Mouse (Mus musculus): ENCODE measurements at regions not wholly inside any gene's neighbourhood (a gene's known extent, or its start where the extent isn't known, plus 50 kb on each side); places are given as distances from the start of the nearest gene placed in this dataset.

DNA sequence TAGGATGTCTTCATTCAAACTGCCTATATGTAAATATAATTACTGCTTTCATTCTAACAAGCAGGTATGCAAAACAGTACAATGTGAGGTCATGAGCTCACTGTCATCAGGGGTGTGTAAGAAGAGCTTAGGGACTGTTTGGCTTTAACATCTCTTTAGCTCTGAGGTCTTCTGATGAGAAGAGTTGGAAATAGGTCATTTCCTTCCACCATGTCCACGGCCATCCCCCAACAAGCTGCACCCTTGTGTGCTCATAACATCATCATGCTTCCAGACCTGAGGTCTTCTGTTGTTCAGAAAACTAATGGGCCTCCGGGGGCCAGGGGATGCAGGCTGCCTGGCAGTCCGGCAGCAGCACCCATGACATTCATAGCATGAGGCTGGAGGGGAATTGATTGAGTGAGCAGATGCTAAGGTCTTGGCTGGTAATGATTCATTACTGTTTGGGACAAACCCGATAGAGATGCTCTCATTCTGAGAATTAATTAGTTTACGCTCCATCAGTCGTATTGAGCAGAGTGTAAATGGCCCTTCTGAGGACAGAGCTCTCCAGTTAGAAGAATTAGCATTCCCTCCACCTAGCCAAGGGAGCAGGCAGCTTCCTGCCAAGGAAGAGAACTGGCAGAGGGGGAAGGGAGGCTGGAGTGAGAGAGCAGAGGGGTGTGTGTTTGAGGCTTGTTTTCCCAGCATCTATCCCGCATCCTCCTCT lies 64.0 kb downstream of the Rps24 start:
- DNase-seq: no peak

DNA sequence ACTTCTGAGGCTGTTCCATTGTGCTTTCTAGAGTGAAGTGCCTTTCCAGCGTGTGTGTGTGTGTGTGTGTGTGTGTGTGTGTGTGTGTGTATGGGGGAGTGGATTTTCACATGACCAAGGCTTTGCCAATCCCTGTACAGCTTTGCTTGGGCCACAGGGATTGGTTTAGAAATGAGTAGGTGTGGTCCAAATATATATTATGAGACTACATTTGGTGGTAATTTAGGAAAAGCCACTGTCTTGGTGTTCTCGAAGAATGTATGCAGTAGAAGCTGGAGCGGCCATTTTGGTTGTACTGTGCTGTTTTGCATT lies 64.5 kb downstream of the Rps24 start:
- no peak for DNase-seq

DNA sequence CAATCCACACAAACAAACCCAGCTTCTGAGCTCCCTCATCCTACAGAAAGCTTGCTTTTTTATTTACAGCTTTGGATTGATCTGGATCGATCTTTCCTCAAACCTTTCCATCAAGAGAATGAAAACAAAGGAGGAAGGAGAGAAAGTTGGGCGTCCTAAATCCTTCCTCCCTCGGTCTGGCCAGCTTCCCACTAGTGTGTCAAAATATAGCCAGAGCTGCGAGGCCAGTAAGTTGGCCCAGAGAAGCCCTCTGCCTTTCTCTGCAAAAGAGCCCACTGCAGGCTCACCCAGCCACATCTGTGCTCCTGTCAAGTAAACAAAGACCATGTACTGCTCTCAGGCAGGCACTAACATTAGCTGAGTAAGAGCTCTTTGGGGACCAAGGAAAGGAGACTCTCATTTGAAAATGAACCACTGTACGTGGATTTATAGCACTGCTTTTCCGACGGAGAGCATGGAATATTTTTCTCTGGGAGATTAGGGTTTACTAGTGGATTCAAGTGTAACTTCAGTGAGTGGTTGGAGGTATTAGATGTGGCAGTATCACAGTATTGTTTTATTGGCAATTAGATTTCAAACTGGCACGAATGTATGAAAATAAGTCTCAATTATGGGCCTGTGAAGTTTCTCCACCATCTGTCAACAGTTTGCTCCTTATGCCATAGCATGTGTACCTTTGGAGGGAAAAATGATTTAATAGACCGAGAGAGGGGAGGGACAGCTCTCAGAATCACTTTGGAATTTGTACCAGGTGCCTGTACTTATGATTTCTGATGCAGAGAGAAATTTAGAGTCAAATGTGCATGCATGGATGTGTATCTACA lies 78.1 kb downstream of the Rps24 start:
- DNase-seq: no peak

- DNase-seq: peak; percentile 61
These were observed 78.9 kb downstream of the Rps24 start for GRCm38 (mm10) chr14:24565718-24566322.

- no peak for DNase-seq
These were observed 88.2 kb downstream of the Rps24 start for GRCm38 (mm10) chr14:24575111-24575510.

- DNase-seq: peak; percentile 50
These were observed 91.7 kb downstream of the Rps24 start for GRCm38 (mm10) chr14:24578535-24579111.

GRCm38 (mm10) chr14:24579153-24579795 lies 92.3 kb downstream of the Rps24 start:
- peak; percentile 7 for DNase-seq

- DNase-seq: no peak
These were observed 99.4 kb downstream of the Rps24 start for GRCm38 (mm10) chr14:24586133-24586908.

DNA sequence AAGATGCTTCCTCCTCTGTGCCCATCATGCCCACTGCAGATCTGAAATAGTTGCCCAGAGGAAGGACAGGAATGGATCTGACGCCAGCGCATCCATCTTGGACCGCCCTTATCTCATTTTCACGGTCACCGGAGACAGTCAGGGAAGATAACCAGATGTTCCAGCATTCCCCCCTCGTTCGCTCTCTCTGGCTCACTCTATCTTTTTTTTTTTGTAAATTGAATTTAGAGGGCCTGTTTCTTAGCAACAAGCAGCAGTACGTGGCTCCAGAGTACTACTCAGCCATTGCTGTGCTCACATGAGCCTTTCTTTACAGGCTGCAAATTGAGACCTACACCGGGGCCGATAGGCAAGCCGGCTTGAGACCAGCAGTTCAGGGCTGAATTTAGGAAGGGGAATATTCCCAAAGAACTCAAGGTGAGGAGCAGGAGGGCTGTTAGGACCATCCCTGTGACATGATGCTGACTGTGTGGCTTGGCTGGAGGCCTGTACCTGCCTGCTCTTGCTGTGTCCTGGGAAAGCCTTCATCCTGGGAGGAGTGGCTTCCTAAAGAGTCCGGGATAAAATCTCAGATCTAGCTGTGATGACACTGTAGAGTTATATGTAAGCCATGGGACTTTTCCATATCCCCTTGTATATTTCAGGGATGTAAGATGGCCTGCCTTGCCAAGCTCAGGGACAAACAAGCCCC lies 100.2 kb downstream of the Rps24 start:
- DNase-seq: peak; percentile 68

DNA sequence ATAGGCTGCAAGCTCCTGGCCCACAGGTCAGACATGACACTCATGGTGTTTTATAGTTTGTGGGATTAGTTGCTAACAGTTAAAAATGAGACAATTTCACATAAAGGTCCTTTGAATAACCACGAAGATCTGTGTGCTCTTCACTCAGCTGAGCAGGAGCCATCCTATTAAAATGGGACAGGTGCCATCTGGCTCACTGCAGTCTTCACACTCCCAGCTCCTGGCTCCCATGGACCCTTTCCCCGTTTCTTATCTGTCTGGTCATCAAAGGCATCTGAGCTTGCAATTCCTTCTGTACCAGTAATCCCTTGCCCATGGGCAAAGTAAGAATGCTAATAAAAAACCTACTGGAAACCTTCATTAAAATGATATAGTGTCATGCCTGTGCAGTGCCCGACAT lies 101.1 kb downstream of the Rps24 start:
- no peak for DNase-seq

DNA sequence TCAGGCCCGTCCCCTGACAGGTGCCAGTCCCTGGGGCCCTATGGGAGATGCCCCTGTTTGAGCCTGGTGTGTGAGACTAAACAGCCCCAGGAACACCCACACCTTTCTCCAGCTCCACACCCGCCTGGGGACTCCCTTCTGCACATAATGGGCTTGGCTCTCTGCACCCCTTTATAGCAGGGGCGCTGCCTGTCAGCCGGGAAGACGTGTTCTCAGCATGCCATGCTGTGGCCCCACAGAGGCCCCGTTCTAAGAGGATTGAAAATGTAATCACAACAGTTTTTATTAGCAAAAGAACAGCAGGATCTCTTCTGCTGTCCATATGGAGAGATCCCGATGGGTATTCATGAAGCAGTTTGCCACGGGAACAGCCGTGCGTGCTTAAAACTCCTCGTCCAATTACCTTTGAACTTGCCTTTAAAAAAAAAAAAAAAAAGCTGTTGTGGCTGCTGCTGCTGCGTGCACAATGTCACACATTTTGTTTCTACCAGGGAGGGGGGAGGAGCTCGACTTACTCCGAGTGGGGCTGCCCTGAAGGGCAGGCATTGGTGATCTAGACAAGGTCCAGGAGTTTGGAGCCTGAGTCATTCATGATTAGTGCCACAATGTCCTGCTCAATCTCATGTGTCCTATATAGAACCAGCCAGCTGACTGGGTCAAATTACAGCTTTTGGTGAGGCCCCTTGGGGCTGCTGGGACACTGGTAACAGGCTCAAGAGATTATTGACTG lies 119.7 kb downstream of the Rps24 start:
- peak; percentile 17 for DNase-seq

DNA sequence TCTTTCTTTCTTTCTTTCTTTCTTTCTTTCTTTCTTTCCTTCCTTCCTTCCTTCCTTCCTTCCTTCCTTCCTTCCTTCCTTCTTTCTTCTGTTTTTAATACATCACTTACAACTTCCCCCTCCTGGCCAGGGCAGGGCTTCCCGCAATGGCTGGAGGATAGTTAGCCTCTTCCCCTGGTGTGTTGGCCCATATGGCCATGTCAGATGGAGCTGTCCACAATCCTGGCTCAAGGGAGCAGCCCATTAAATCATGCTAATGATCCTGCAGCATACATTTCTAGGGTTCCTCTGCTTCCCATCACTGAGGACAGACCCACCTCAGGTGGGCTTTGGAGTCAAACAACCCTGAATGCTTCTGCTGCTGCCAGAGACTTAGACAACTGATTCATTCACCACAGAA lies 121.4 kb downstream of the Rps24 start:
- DNase-seq: no peak

- no peak for DNase-seq
These were observed 125.5 kb downstream of the Rps24 start for GRCm38 (mm10) chr14:24612254-24612995.

DNA sequence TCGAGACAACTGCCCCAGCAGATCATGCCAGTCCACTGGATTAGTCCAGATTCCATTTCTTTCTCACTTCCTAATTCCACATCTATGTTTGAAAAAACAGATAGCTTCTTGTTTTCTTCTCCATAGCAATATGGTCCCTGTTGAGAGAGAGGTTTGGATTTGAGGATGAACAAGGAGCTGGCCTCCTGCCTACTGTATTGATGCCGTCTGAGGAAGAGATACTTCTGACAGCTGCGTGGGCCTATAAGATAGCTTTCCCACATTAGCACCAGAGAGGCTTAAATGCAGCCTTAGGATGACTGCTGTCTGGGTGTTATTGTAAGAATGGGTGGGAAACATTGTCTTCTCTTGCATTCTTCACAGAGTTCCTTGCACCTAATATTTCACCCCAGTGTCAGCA lies 128.9 kb downstream of the Rps24 start:
- DNase-seq: no peak

GRCm38 (mm10) chr14:24616306-24617125 lies 129.6 kb downstream of the Rps24 start:
- no peak for DNase-seq

DNA sequence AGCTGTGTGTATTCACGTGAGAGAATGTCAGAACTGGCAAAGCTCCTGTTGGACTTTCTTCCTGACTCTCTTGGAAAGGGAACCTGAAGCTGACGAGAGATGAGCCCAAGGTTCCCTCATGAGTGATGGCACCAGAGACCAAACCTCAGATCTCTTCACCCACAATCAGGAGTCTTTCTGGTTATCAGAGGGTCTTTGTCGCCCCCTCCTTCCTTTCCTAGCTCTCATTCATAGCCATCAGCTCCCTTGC lies 130.1 kb downstream of the Rps24 start:
- DNase-seq: no peak

- no peak for DNase-seq
These were observed 130.5 kb downstream of the Rps24 start for GRCm38 (mm10) chr14:24617393-24617861.

DNA sequence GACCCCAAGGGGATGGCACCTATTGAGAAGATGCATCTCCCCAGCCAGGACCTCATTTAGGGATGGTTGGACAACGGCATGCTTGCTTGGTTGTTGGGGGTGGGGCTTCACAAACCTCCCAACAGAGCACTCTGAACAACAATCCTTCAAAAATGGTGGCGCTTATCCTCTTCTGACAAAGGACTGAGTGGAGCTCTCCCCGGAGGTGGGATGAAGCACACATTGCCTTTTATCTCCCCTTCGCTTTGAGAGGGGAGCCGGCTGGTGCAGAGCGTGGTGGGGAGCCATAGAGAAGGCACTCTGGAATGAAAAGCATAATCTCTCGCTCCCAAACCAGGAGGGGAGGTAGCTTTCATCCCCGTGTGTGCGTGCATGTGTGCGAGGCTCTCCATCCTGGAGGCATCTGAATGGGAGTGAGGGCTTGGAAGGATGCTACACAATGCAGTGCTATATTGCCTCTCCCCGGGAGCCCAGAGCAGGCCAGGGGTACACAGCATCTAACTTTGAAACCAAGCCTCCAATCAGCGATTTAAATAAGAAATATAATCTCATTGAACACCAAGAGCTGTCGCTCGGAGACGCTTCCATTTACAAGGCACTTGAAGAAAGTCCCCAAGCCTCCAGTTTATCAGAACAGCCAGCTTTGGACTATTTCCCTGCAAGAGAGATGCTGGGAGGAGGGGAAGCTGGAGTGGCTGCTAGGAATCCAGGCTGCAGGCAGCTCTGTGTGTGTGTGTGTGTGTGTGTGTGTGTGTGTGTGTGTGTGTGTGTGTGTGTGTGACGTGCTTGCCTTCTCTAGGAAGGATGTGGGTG lies 131.5 kb downstream of the Rps24 start:
- DNase-seq: no peak
